Mouse (Mus musculus) MEL (cell line): ENCODE results near the gene Snca. TPM values are rescaled to one million over a fixed set of nuclear protein-coding genes. Genes with fewer than 3 reads are reported as not detected.

Experiments
- DNase-seq: peaks from one replicate; pipeline ENCODE4 v3.0.0; 2011; ENCODE audit warnings: low read depth, low spot score
- H3K27ac ChIP-seq: 2 replicates; pipeline ENCODE4 v1.5.1; 2012; ENCODE audit warnings: low read depth, mild to moderate bottlenecking, control low read depth, low read length, moderate library complexity; ENCODE audit not compliant: control insufficient read depth
- H3K27me3 ChIP-seq, 2 experiments: fragments of 150-350 bp in 1 of 2; sonication (generic) in 1 of 2; 2 replicates each; pipeline ENCODE4 v1.6.1; 2012; ENCODE audit warnings: low read length in 2 of 2, mild to moderate bottlenecking in 2 of 2, improper control_type of control experiment in 1 of 2, moderate library complexity in 1 of 2; ENCODE audit not compliant: insufficient read depth in 2 of 2, control insufficient read depth in 1 of 2
- H3K36me3 ChIP-seq, 2 experiments: 2 replicates each; pipeline ENCODE4 v1.6.1; 2012 to 2014; ENCODE audit warnings: low read length in 2 of 2, improper control_type of control experiment in 1 of 2, inconsistent platforms in 1 of 2, mild to moderate bottlenecking in 1 of 2; ENCODE audit not compliant: insufficient read depth in 2 of 2, control insufficient read depth in 1 of 2
- H3K4me1 ChIP-seq, 2 experiments: fragments of 150-350 bp in 1 of 2; sonication (generic) in 1 of 2; 2 replicates each; pipeline ENCODE4 v1.6.1; 2012; ENCODE audit warnings: low read length in 2 of 2, improper control_type of control experiment in 1 of 2, mild to moderate bottlenecking in 1 of 2; ENCODE audit not compliant: insufficient read depth in 2 of 2, control insufficient read depth in 1 of 2
- H3K4me3 ChIP-seq, 2 experiments: fragments of 150-350 bp in 1 of 2; sonication (generic) in 1 of 2; 2 replicates each; pipeline ENCODE4 v1.5.1; 2012; ENCODE audit warnings: low read depth in 2 of 2, low read length in 2 of 2, mild to moderate bottlenecking in 2 of 2, moderate library complexity in 2 of 2, control low read depth in 1 of 2, improper control_type of control experiment in 1 of 2; ENCODE audit not compliant: control insufficient read depth in 1 of 2, insufficient read depth in 1 of 2
- H3K79me2 ChIP-seq: 2 replicates; pipeline ENCODE4 v1.6.1; 2012; ENCODE audit warnings: mild to moderate bottlenecking, low read length, moderate library complexity; ENCODE audit not compliant: control insufficient read depth, poor library complexity, insufficient read depth
- H3K9ac ChIP-seq: 2 replicates; pipeline ENCODE4 v1.6.1; 2012; ENCODE audit warnings: low read depth, mild to moderate bottlenecking, control low read depth, low read length, moderate library complexity; ENCODE audit not compliant: control insufficient read depth, poor library complexity, severe bottlenecking
- H3K9me3 ChIP-seq: fragments of 150-350 bp; sonication (generic); replicated peaks from 2 replicates; pipeline ENCODE4 v1.6.1; 2012; ENCODE audit warnings: mild to moderate bottlenecking, low read length, improper control_type of control experiment, moderate library complexity; ENCODE audit not compliant: insufficient read depth
- BHLHE40 ChIP-seq: IDR thresholded peaks from 2 replicates; pipeline ENCODE4 v1.6.1; 2012; ENCODE audit warnings: low read depth, mild to moderate bottlenecking, inconsistent platforms, low read length, improper control_type of control experiment, borderline replicate concordance
- CHD2 ChIP-seq: IDR thresholded peaks from 2 replicates; pipeline ENCODE4 v1.6.1; 2011; ENCODE audit warnings: low read length, improper control_type of control experiment
- CTCF ChIP-seq, 3 experiments: IDR thresholded peaks in 2 of 3; conservative IDR thresholded peaks in 1 of 3; 2 replicates each; pipeline ENCODE4 v1.5.1; 2011 to 2012; ENCODE audit warnings: low read length in 3 of 3, low read depth in 2 of 3, mild to moderate bottlenecking in 2 of 3, improper control_type of control experiment in 1 of 3, inconsistent platforms in 1 of 3, mixed read lengths in 1 of 3, moderate library complexity in 1 of 3; ENCODE audit not compliant: control insufficient read depth in 1 of 3, insufficient read depth in 1 of 3, poor library complexity in 1 of 3, severe bottlenecking in 1 of 3
- ELF1 ChIP-seq: IDR thresholded peaks from 2 replicates; pipeline ENCODE4 v1.6.1; 2014; ENCODE audit warnings: low read depth, mild to moderate bottlenecking, inconsistent platforms, low read length, improper control_type of control experiment, moderate library complexity
- EP300 ChIP-seq, 2 experiments: IDR thresholded peaks; 2 replicates each; pipeline ENCODE4 v1.6.1; 2011; ENCODE audit warnings: improper control_type of control experiment in 2 of 2, low read length in 2 of 2, low read depth in 1 of 2, mild to moderate bottlenecking in 1 of 2
- GABPA ChIP-seq: IDR thresholded peaks from 2 replicates; pipeline ENCODE4 v1.6.1; 2012; ENCODE audit warnings: low read depth, mild to moderate bottlenecking, inconsistent platforms, low read length, improper control_type of control experiment, moderate library complexity
- GATA1 ChIP-seq: IDR thresholded peaks from 2 replicates; pipeline ENCODE4 v1.6.1; 2011; ENCODE audit warnings: low read depth, low read length, improper control_type of control experiment
- JUND ChIP-seq: IDR thresholded peaks from 2 replicates; pipeline ENCODE4 v1.6.1; 2011; ENCODE audit warnings: low read depth, mild to moderate bottlenecking, improper control_type of control experiment, low read length
- KAT2A ChIP-seq: conservative IDR thresholded peaks from 2 replicates; pipeline ENCODE4 v1.6.1; 2012; ENCODE audit warnings: low read depth, low read length, improper control_type of control experiment, inconsistent platforms
- MAFK ChIP-seq: IDR thresholded peaks from 2 replicates; pipeline ENCODE4 v1.6.1; 2011; ENCODE audit warnings: low read depth, mild to moderate bottlenecking, low read length, improper control_type of control experiment, borderline replicate concordance
- MAX ChIP-seq: IDR thresholded peaks from 2 replicates; pipeline ENCODE4 v1.6.1; 2011; ENCODE audit warnings: low read length, improper control_type of control experiment
- MAZ ChIP-seq: IDR thresholded peaks from 2 replicates; pipeline ENCODE4 v1.6.1; 2012; ENCODE audit warnings: low read depth, mild to moderate bottlenecking, inconsistent platforms, low read length, improper control_type of control experiment
- MXI1 ChIP-seq: IDR thresholded peaks from 2 replicates; pipeline ENCODE4 v1.6.1; 2011; ENCODE audit warnings: mild to moderate bottlenecking, low read depth, low read length, improper control_type of control experiment
- MYB ChIP-seq: IDR thresholded peaks from 2 replicates; pipeline ENCODE4 v1.6.1; 2011; ENCODE audit warnings: mild to moderate bottlenecking, low read depth, low read length, improper control_type of control experiment
- NELFE ChIP-seq: IDR thresholded peaks from 2 replicates; pipeline ENCODE4 v1.6.1; 2011; ENCODE audit warnings: low read depth, low read length, improper control_type of control experiment
- POLR2A ChIP-seq, 2 experiments: IDR thresholded peaks; 2 replicates each; pipeline ENCODE4 v1.6.1; 2011 to 2012; ENCODE audit warnings: low read length in 2 of 2, mild to moderate bottlenecking in 2 of 2, control low read depth in 1 of 2, improper control_type of control experiment in 1 of 2, low read depth in 1 of 2, moderate library complexity in 1 of 2; ENCODE audit not compliant: control insufficient read depth in 1 of 2, insufficient read depth in 1 of 2, poor library complexity in 1 of 2
- POLR2AphosphoS2 ChIP-seq: IDR thresholded peaks from 2 replicates; pipeline ENCODE4 v1.6.1; 2011; ENCODE audit warnings: low read length, improper control_type of control experiment
- RCOR1 ChIP-seq: IDR thresholded peaks from 2 replicates; pipeline ENCODE4 v1.6.1; 2012; ENCODE audit warnings: low read depth, mild to moderate bottlenecking, inconsistent platforms, low read length, improper control_type of control experiment
- SIN3A ChIP-seq: IDR thresholded peaks from 2 replicates; pipeline ENCODE4 v1.6.1; 2012; ENCODE audit warnings: low read length, improper control_type of control experiment, inconsistent platforms
- SMC3 ChIP-seq: IDR thresholded peaks from 2 replicates; pipeline ENCODE4 v1.6.1; 2011; ENCODE audit warnings: low read depth, low read length, improper control_type of control experiment
- TAL1 ChIP-seq: IDR thresholded peaks from 2 replicates; pipeline ENCODE4 v1.6.1; 2012; ENCODE audit warnings: mild to moderate bottlenecking, inconsistent platforms, low read length, moderate library complexity, mixed read lengths
- TCF12 ChIP-seq: IDR thresholded peaks from 2 replicates; pipeline ENCODE4 v1.6.1; 2014; ENCODE audit warnings: low read depth, mild to moderate bottlenecking, inconsistent platforms, low read length, improper control_type of control experiment, moderate library complexity
- UBTF ChIP-seq: IDR thresholded peaks from 2 replicates; pipeline ENCODE4 v1.6.1; 2012; ENCODE audit warnings: low read depth, mild to moderate bottlenecking, inconsistent platforms, low read length, improper control_type of control experiment, moderate library complexity, borderline replicate concordance; ENCODE audit not compliant: insufficient read depth
- ZC3H11A ChIP-seq: IDR thresholded peaks from 2 replicates; pipeline ENCODE4 v1.6.1; 2012; ENCODE audit warnings: low read depth, mild to moderate bottlenecking, inconsistent platforms, low read length, improper control_type of control experiment
- ZKSCAN1 ChIP-seq: IDR thresholded peaks from 2 replicates; pipeline ENCODE4 v1.6.1; 2012; ENCODE audit warnings: low read depth, mild to moderate bottlenecking, inconsistent platforms, low read length, improper control_type of control experiment, moderate library complexity
- ZNF384 ChIP-seq: IDR thresholded peaks from 2 replicates; pipeline ENCODE4 v1.6.1; 2012; ENCODE audit warnings: low read depth, mild to moderate bottlenecking, inconsistent platforms, low read length, improper control_type of control experiment
- polyA plus RNA-seq, 2 experiments: library from polyadenylated mRNA; stranded (reverse) in 1 of 2; unstranded in 1 of 2; fragments of >175 nt in 1 of 2; fragments of >200 nt in 1 of 2; gene quantifications; 2 replicates each; pipeline versions ENCODE4 v1.2.1 to v1.2.4; 2012; ENCODE audit warnings: low replicate concordance in 2 of 2, low read depth in 1 of 2; ENCODE audit not compliant: insufficient read length in 2 of 2, insufficient read depth in 1 of 2, missing spikeins in 1 of 2
- total RNA-seq: library from RNA; depleted of rRNA; stranded (reverse); fragments of 300-350 nt; gene quantifications from 2 replicates; pipeline ENCODE4 v1.2.3, GENCODE M21; 2012

Snca gene
- total and polyA plus RNA-seq, 3 experiments = 46.0 to 47.5 TPM; not detected in 1

GRCm38 (mm10) chr6:60828047-60828428, 1.6 kb downstream of the Snca start (continued):
- no peak for TF ChIP-seq POLR2AphosphoS2
- no peak for TF ChIP-seq BHLHE40
- peak; percentile 100 for TF ChIP-seq TAL1
- no peak for TF ChIP-seq CTCF (IDR thresholded peaks at IDR 0.05 in 2 of 3, conservative IDR thresholded peaks at IDR 0.05 in 1 of 3; ENCODE audit: control insufficient read depth in 1 of 3, insufficient read depth in 1 of 3, low read depth in 2 of 3, low read length in 3 of 3, poor library complexity in 1 of 3, severe bottlenecking in 1 of 3)
- no peak for TF ChIP-seq KAT2A
- TF ChIP-seq MAFK = 0 out of 2 replicates have a peak, but pooled peaks have one; percentile 41
- no peak for TF ChIP-seq ZC3H11A
- peak; percentile 85 for TF ChIP-seq RCOR1

GRCm38 (mm10) chr6:60827290-60827689, 2.4 kb downstream of the Snca start:
- Histone ChIP-seq H3K36me3 (peaks cover 1 to 23% of the 10 kb centered on the region in 2 experiments; a peak in 3 of 4 replicates), H3K27me3 (no peaks in the 10 kb centered on the region), H3K9me3 (no peaks in the 10 kb centered on the region), H3K9ac (peak overlapping the region; percentile 40), H3K27ac (peak overlapping the region; percentile 79), H3K4me1 (peaks cover 16 to 19% of the 10 kb centered on the region in 2 experiments), H3K4me3 (peak overlapping the region; percentile 47 to 82), H3K79me2 (peaks cover 13% of the 10 kb centered on the region)
- TF ChIP-seq TAL1 = no peak
- TF ChIP-seq MAZ = no peak
- TF ChIP-seq TCF12 = no peak
- TF ChIP-seq JUND = no peak
- TF ChIP-seq CHD2 = no peak
- DNase-seq = peak; percentile 59

- peaks cover 5% of the 10 kb centered on the region; the same call in 1 of the 2 replicates for H3K79me2 ChIP-seq
- H3K9ac ChIP-seq = no peak overlapping the region
- H3K4me3 ChIP-seq = no peak overlapping the region
- H3K9me3 ChIP-seq = no peaks in the 10 kb centered on the region
- peaks cover 3 to 14% of the 10 kb centered on the region in 2 experiments for H3K36me3 ChIP-seq
- no peak for DNase-seq
- no peaks in the 10 kb centered on the region for H3K27me3 ChIP-seq
- H3K4me1 ChIP-seq = no peaks in the 10 kb centered on the region; a peak in 1 of 4 replicates
- no peak for TF ChIP-seq UBTF
- no peak for TF ChIP-seq MYB
- TF ChIP-seq ZKSCAN1 = no peak
- TF ChIP-seq GABPA = no peak
- no peak for TF ChIP-seq POLR2A (IDR thresholded peaks at IDR 0.05; ENCODE audit: control insufficient read depth in 1 of 2, insufficient read depth in 1 of 2, low read depth in 1 of 2, low read length in 2 of 2, poor library complexity in 1 of 2)
- no peak for TF ChIP-seq MXI1
- no peak for TF ChIP-seq CTCF (IDR thresholded peaks at IDR 0.05 in 2 of 3, conservative IDR thresholded peaks at IDR 0.05 in 1 of 3; ENCODE audit: control insufficient read depth in 1 of 3, insufficient read depth in 1 of 3, low read depth in 2 of 3, low read length in 3 of 3, poor library complexity in 1 of 3, severe bottlenecking in 1 of 3)
- TF ChIP-seq ZNF384 = no peak
- no peak for TF ChIP-seq MAX
- TF ChIP-seq SMC3 = no peak
- no peak for TF ChIP-seq GATA1
- TF ChIP-seq POLR2AphosphoS2 = no peak
- no peak for TF ChIP-seq ZC3H11A
- no peak for TF ChIP-seq SIN3A
- no peak for TF ChIP-seq MAZ
- no peak for TF ChIP-seq EP300 (IDR thresholded peaks at IDR 0.05; ENCODE audit: low read depth in 1 of 2, low read length in 2 of 2)
- TF ChIP-seq NELFE = no peak
- TF ChIP-seq TAL1 = no peak
- no peak for TF ChIP-seq ELF1
- no peak overlapping the region for H3K27ac ChIP-seq
Observed at GRCm38 (mm10) chr6:60819272-60819671, 10.4 kb downstream of the Snca start.
